Mouse (Mus musculus) midbrain, embryonic 11.5 days (tissue): ENCODE measurements around the gene Ogdh. TPM values are rescaled to one million over a fixed set of nuclear protein-coding genes. Genes with fewer than 3 reads are reported as not detected.

Experiments used
- ATAC-seq: fragments of 200-750 bp; cut with Nextera tagmentation; 2 replicates; pipeline ENCODE4 v1.8.0; 2017; ENCODE audit warnings: moderate TSS enrichment, moderate library complexity; ENCODE audit not compliant: low FRiP score
- DNase-seq: peaks from one replicate; pipeline ENCODE4 v3.0.0; 2015; ENCODE audit warnings: low spot score; ENCODE audit errors: missing footprints
- H3K27ac ChIP-seq: fragments of 300-500 bp; sonication (generic); 2 replicates; pipeline ENCODE4 v1.5.1; 2014; ENCODE audit warnings: low read depth, low read length
- H3K27me3 ChIP-seq: fragments of 300-500 bp; sonication (generic); 2 replicates; pipeline ENCODE4 v1.6.1; 2014; ENCODE audit warnings: mild to moderate bottlenecking, low read length, moderate library complexity, mixed read lengths; ENCODE audit not compliant: control insufficient read depth, insufficient read depth
- H3K36me3 ChIP-seq: fragments of 300-500 bp; sonication (generic); 2 replicates; pipeline ENCODE4 v1.6.1; 2014; ENCODE audit warnings: mild to moderate bottlenecking, low read length, moderate library complexity, mixed read lengths; ENCODE audit not compliant: control insufficient read depth, insufficient read depth
- H3K4me1 ChIP-seq: fragments of 300-500 bp; sonication (generic); 2 replicates; pipeline ENCODE4 v1.6.1; 2014; ENCODE audit warnings: low read length; ENCODE audit not compliant: control insufficient read depth, insufficient read depth
- H3K4me2 ChIP-seq: fragments of 300-500 bp; sonication (generic); 2 replicates; pipeline ENCODE4 v1.6.1; 2014; ENCODE audit warnings: mild to moderate bottlenecking, moderate library complexity
- H3K4me3 ChIP-seq: fragments of 300-500 bp; sonication (generic); 2 replicates; pipeline ENCODE4 v1.5.1; 2014; ENCODE audit warnings: low read depth, low read length
- H3K9ac ChIP-seq: fragments of 300-500 bp; sonication (generic); 2 replicates; pipeline ENCODE4 v1.6.1; 2014; ENCODE audit warnings: low read length
- H3K9me3 ChIP-seq: fragments of 300-500 bp; sonication (generic); 2 replicates; pipeline ENCODE4 v1.6.1; 2016; ENCODE audit warnings: low read length; ENCODE audit not compliant: control insufficient read depth
- WGBS: fragments of 180-500 bp; shearing (Covaris S2); extraction: QIAGEN DNeasy Blood & Tissue Kit; methylation state at CpG from one replicate; pipeline ENCODE4 v1.1.7; 2014; 5-methylcytosine and 5-hydroxymethylcytosine counted together
- microRNA-seq: library from miRNA; unstranded; fragments of <30 nt; microRNA quantifications from one replicate; pipeline ENCODE4, GENCODE M21; 2017
- polyA plus RNA-seq: library from polyadenylated mRNA; unstranded; fragments of >200 nt; fragmentation: Nextera tagmentation; extraction: Ambion mirVana; gene quantifications from 2 replicates; pipeline ENCODE4 v1.2.1, GENCODE M21; 2014

Gene Ogdh
- polyA plus RNA-seq, 1 experiment from 2014 or later: 80.4 TPM

GRCm38 (mm10) chr11:6404699-6405566 is 113.5 kb downstream of the Ogdh start:
- H3K9ac ChIP-seq: no peak overlapping the region
- no peaks in the 10 kb centered on the region for H3K9me3 ChIP-seq
- DNase-seq: peak; percentile 60
- H3K36me3 ChIP-seq: peaks cover 41% of the 10 kb centered on the region
- no peak for ATAC-seq
- H3K4me1 ChIP-seq: no peaks in the 10 kb centered on the region
- H3K4me3 ChIP-seq: no peak overlapping the region
- no peaks in the 10 kb centered on the region for H3K27me3 ChIP-seq
- no peak overlapping the region for H3K4me2 ChIP-seq
- H3K27ac ChIP-seq: no peak overlapping the region
- 89% methylated on average over 9 of the region's 9 CpGs for WGBS

GRCm38 (mm10) chr11:6405591-6406081 is 114.2 kb downstream of the Ogdh start:
- Histone ChIP-seq H3K4me2 (no peak overlapping the region), H3K9ac (no peak overlapping the region), H3K36me3 (peaks cover 36% of the 10 kb centered on the region), H3K27ac (no peak overlapping the region; the same call in 1 of the 2 replicates), H3K4me1 (no peaks in the 10 kb centered on the region), H3K4me3 (no peak overlapping the region), H3K27me3 (no peaks in the 10 kb centered on the region), H3K9me3 (no peaks in the 10 kb centered on the region)
- DNase-seq: peak; percentile 47
- 90% methylated on average over 4 of the region's 4 CpGs for WGBS
- ATAC-seq: no peak

Small RNA genes within 50 kb of the gene (microRNA-seq; reads per million reads assigned to microRNA genes)
- gene Mir7651: 2.7 reads per million, percentile 10 among the genes with 10 or more reads in this experiment

Other genes starting within 250 kb of the Ogdh start
- gene Camk2b, start 225.3 kb upstream of the Ogdh start, polyA plus RNA-seq: 2.4 and 2.5 TPM in 2 replicates
- 0.41 and 0.57 TPM in 2 replicates for gene A730071L15Rik, start 91.6 kb upstream of the Ogdh start, polyA plus RNA-seq
- 41.4 and 46.8 TPM in 2 replicates for gene Nudcd3, start 91.2 kb upstream of the Ogdh start, polyA plus RNA-seq
- gene Npc1l1, start 61.5 kb upstream of the Ogdh start, polyA plus RNA-seq: not detected in 2 replicates
- gene Ddx56, start 23.9 kb upstream of the Ogdh start, polyA plus RNA-seq: 98.8 and 104 TPM in 2 replicates
- gene Tmed4, start 16.8 kb upstream of the Ogdh start, polyA plus RNA-seq: 148 and 161 TPM in 2 replicates
- gene Zmiz2, start 97.4 kb downstream of the Ogdh start, polyA plus RNA-seq: 13.3 and 16.4 TPM in 2 replicates
- 5,393 and 5,428 TPM in 2 replicates for gene Ppia, start 123.8 kb downstream of the Ogdh start, polyA plus RNA-seq
- gene H2afv, start 152.8 kb downstream of the Ogdh start, polyA plus RNA-seq: 966 and 1,015 TPM in 2 replicates
- 12.8 and 13.7 TPM in 2 replicates for gene Purb, start 184.3 kb downstream of the Ogdh start, polyA plus RNA-seq
- 0.46 and 0.92 TPM in 2 replicates for gene Myo1g, start 229.3 kb downstream of the Ogdh start, polyA plus RNA-seq